Mouse (Mus musculus): ENCODE results near the gene Efcab2. TPM values are rescaled to one million over a fixed set of nuclear protein-coding genes. Genes with fewer than 3 reads are reported as not detected.

Gene Efcab2
- polyA plus RNA-seq, 1 experiment from 2014 or later = 12.6 TPM

- no peaks in the 10 kb centered on the region for H3K27me3 ChIP-seq
- H3K4me3 ChIP-seq = no peak overlapping the region
- no peaks in the 10 kb centered on the region for H3K4me1 ChIP-seq (replicated peaks)
- no peak overlapping the region for H3K9ac ChIP-seq
- H3K9me3 ChIP-seq = no peaks in the 10 kb centered on the region
- no peak for ATAC-seq (ENCODE audit: low FRiP score)
- H3K4me2 ChIP-seq = no peak overlapping the region
- 55% methylated on average over 2 of the region's 2 CpGs for WGBS
- no peaks in the 10 kb centered on the region for H3K36me3 ChIP-seq
- no peak overlapping the region for H3K27ac ChIP-seq
Observed at GRCm38 (mm10) chr1:178496186-178496585, 90.3 kb downstream of the Efcab2 start.

- Histone ChIP-seq H3K4me2 (no peak overlapping the region), H3K9me3 (no peaks in the 10 kb centered on the region), H3K36me3 (no peaks in the 10 kb centered on the region), H3K9ac (no peak overlapping the region), H3K27me3 (no peaks in the 10 kb centered on the region), H3K4me1 (replicated peaks) (no peaks in the 10 kb centered on the region), H3K4me3 (no peak overlapping the region), H3K27ac (no peak overlapping the region)
- ATAC-seq (ENCODE audit: low FRiP score) = no peak
- WGBS = 63% methylated on average over 1 of the region's 1 CpGs
Observed at GRCm38 (mm10) chr1:178496841-178497240, 91.0 kb downstream of the Efcab2 start.

- no peak overlapping the region for H3K4me3 ChIP-seq
- WGBS = 92% methylated on average over 8 of the region's 8 CpGs
- H3K9ac ChIP-seq = no peak overlapping the region
- no peak overlapping the region for H3K4me2 ChIP-seq
- ATAC-seq (ENCODE audit: low FRiP score) = no peak
- no peak overlapping the region for H3K27ac ChIP-seq
- H3K9me3 ChIP-seq = no peaks in the 10 kb centered on the region
- no peaks in the 10 kb centered on the region for H3K36me3 ChIP-seq
- 0 out of 2 replicates have a peak, but pooled peaks cover 2% of the 10 kb centered on the region for H3K4me1 ChIP-seq (replicated peaks)
- no peaks in the 10 kb centered on the region for H3K27me3 ChIP-seq
Observed at GRCm38 (mm10) chr1:178506938-178507337, 101.1 kb downstream of the Efcab2 start.

GRCm38 (mm10) chr1:178512323-178513031 is 106.6 kb downstream of the Efcab2 start:
- no peak for ATAC-seq (ENCODE audit: low FRiP score)
- Histone ChIP-seq H3K9me3 (no peaks in the 10 kb centered on the region), H3K27me3 (no peaks in the 10 kb centered on the region), H3K4me1 (replicated peaks) (peaks cover 17% of the 10 kb centered on the region), H3K9ac (0 out of 2 replicates have a peak overlapping the region, but pooled peaks have one; percentile 8), H3K4me2 (no peak overlapping the region), H3K4me3 (no peak overlapping the region), H3K27ac (peak overlapping the region; percentile 36), H3K36me3 (no peaks in the 10 kb centered on the region)
- 42% methylated on average over 7 of the region's 7 CpGs for WGBS

GRCm38 (mm10) chr1:178513954-178514353 is 108.1 kb downstream of the Efcab2 start:
- Histone ChIP-seq H3K9ac (no peak overlapping the region), H3K27me3 (no peaks in the 10 kb centered on the region), H3K4me1 (replicated peaks) (peaks cover 17% of the 10 kb centered on the region), H3K27ac (no peak overlapping the region), H3K4me2 (no peak overlapping the region), H3K4me3 (no peak overlapping the region), H3K9me3 (no peaks in the 10 kb centered on the region), H3K36me3 (no peaks in the 10 kb centered on the region)
- ATAC-seq (ENCODE audit: low FRiP score) = no peak
- 53% methylated on average over 4 of the region's 8 CpGs for WGBS

GRCm38 (mm10) chr1:178515839-178516238 is 110.0 kb downstream of the Efcab2 start:
- Histone ChIP-seq H3K27me3 (no peaks in the 10 kb centered on the region), H3K36me3 (no peaks in the 10 kb centered on the region), H3K9me3 (no peaks in the 10 kb centered on the region), H3K9ac (no peak overlapping the region), H3K4me3 (no peak overlapping the region), H3K27ac (no peak overlapping the region), H3K4me1 (replicated peaks) (peaks cover 17% of the 10 kb centered on the region), H3K4me2 (no peak overlapping the region)
- 84% methylated on average over 2 of the region's 2 CpGs for WGBS
- no peak for ATAC-seq (ENCODE audit: low FRiP score)

GRCm38 (mm10) chr1:178522389-178522788 is 116.5 kb downstream of the Efcab2 start:
- Histone ChIP-seq H3K27ac (peak overlapping the region; percentile 3; the same call in 1 of the 2 replicates), H3K9ac (no peak overlapping the region), H3K36me3 (no peaks in the 10 kb centered on the region), H3K4me2 (no peak overlapping the region), H3K4me3 (no peak overlapping the region), H3K27me3 (0 out of 2 replicates have a peak, but pooled peaks cover 2% of the 10 kb centered on the region), H3K4me1 (replicated peaks) (no peaks in the 10 kb centered on the region), H3K9me3 (no peaks in the 10 kb centered on the region)
- 57% methylated on average over 5 of the region's 5 CpGs for WGBS
- ATAC-seq (ENCODE audit: low FRiP score) = no peak; the same call in 1 of the 2 replicates

- no peak for ATAC-seq (ENCODE audit: low FRiP score)
- H3K4me1 ChIP-seq (replicated peaks) = 0 out of 2 replicates have a peak, but pooled peaks cover 6% of the 10 kb centered on the region
- no peak overlapping the region for H3K4me2 ChIP-seq
- H3K27ac ChIP-seq = no peak overlapping the region
- no peak overlapping the region for H3K9ac ChIP-seq
- 65% methylated on average over 5 of the region's 5 CpGs for whole genome bisulfite sequencing
- 0 out of 2 replicates have a peak, but pooled peaks cover 2% of the 10 kb centered on the region for H3K27me3 ChIP-seq
- H3K36me3 ChIP-seq = no peaks in the 10 kb centered on the region
- no peak overlapping the region for H3K4me3 ChIP-seq
- no peaks in the 10 kb centered on the region for H3K9me3 ChIP-seq
Observed at GRCm38 (mm10) chr1:178523152-178523551, 117.3 kb downstream of the Efcab2 start.

- Histone ChIP-seq H3K27me3 (0 out of 2 replicates have a peak, but pooled peaks cover 2% of the 10 kb centered on the region), H3K9ac (peak overlapping the region; percentile 94), H3K9me3 (no peaks in the 10 kb centered on the region), H3K4me1 (replicated peaks) (peaks cover 28% of the 10 kb centered on the region), H3K27ac (peak overlapping the region; percentile 94), H3K36me3 (no peaks in the 10 kb centered on the region), H3K4me2 (peak overlapping the region; percentile 98), H3K4me3 (peak overlapping the region; percentile 79)
- ATAC-seq (ENCODE audit: low FRiP score) = peak; percentile 7; the same call in 1 of the 2 replicates
- WGBS = 0% methylated on average over 21 of the region's 21 CpGs
Observed at GRCm38 (mm10) chr1:178527185-178527546, 121.3 kb downstream of the Efcab2 start.

GRCm38 (mm10) chr1:178527547-178528361 is 121.9 kb downstream of the Efcab2 start:
- Histone ChIP-seq H3K4me2 (peak overlapping the region; percentile 98), H3K36me3 (no peaks in the 10 kb centered on the region), H3K27me3 (0 out of 2 replicates have a peak, but pooled peaks cover 2% of the 10 kb centered on the region), H3K9ac (peak overlapping the region; percentile 94), H3K4me1 (replicated peaks) (peaks cover 34% of the 10 kb centered on the region), H3K4me3 (peak overlapping the region; percentile 79), H3K9me3 (no peaks in the 10 kb centered on the region), H3K27ac (peak overlapping the region; percentile 94)
- ATAC-seq (ENCODE audit: low FRiP score) = peak; percentile 26; the same call in 1 of the 2 replicates
- WGBS = under 1% methylated on average over 58 of the region's 59 CpGs

GRCm38 (mm10) chr1:178528431-178529351 is 122.8 kb downstream of the Efcab2 start, which contains the start of gene Kif26b:
TSS of gene Kif26b (plus strand) at chr1:178529125.
- Histone ChIP-seq H3K27me3 (no peaks in the 10 kb centered on the region), H3K36me3 (no peaks in the 10 kb centered on the region), H3K9ac (peak within 1 kb of the TSS; percentile 94), H3K4me2 (peak within 1 kb of the TSS; percentile 98), H3K27ac (peak within 1 kb of the TSS; percentile 94), H3K4me3 (peak within 1 kb of the TSS; percentile 79), H3K9me3 (no peaks in the 10 kb centered on the region), H3K4me1 (replicated peaks) (peaks cover 39% of the 10 kb centered on the region)
- under 1% methylated on average over 92 of the region's 92 CpGs for WGBS
- ATAC-seq (ENCODE audit: low FRiP score) = peak; percentile 61

All from hindbrain, embryonic 13.5 days (tissue).